Mouse (Mus musculus): Measurements from ENCODE around the gene Dbn1. TPM values are rescaled to one million over a fixed set of nuclear protein-coding genes. Genes with fewer than 3 reads are reported as not detected.

Gene Dbn1
- polyA plus RNA-seq, 1 experiment from 2014 or later = 419 TPM

DNA sequence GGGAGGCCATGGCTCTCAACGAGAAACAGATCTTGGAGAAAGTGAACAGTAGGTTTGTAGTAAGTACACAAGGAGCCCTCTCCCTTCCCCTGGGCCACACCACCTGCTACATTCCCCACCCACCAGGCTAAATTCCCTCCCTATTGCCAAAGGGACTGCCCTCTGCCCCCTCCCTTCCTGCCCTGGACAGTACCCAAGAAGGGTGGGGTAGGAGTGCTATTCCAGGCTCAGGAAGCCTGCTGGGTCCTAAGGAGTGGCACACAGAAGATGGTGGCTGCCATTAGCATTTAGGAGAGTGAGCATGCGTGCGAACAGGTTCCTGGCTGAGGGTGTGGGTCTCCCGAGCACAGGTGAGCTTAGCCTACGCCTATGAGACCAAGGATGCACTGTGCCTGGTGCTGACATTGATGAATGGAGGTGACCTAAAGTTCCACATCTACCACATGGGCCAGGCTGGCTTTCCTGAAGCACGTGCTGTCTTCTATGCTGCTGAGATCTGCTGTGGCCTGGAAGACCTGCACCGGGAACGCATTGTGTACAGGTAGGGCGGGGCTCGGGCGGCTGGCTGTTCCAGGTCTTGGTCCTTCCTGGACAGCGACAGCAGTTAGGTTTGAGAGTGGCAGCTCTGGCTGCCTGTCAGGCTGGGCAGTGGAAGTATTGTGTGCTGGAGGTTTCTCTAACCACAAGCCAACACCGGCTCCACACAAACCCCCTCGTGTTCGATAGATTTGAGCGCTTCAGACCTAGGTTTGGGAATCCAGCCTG is 35.9 kb downstream of the Dbn1 start:
- 95% methylated on average over 16 of the region's 16 CpGs for WGBS
- Histone ChIP-seq H3K27ac (replicated peaks) (no peak overlapping the region), H3K36me3 (replicated peaks) (peaks cover 91% of the 10 kb centered on the region), H3K9me3 (no peaks in the 10 kb centered on the region), H3K4me1 (peaks cover 15% of the 10 kb centered on the region), H3K4me3 (no peak overlapping the region), H3K27me3 (replicated peaks; ENCODE audit: low read depth, poor library complexity, severe bottlenecking) (no peaks in the 10 kb centered on the region)
- DNase-seq (ENCODE audit: low spot score) = no peak

DNA sequence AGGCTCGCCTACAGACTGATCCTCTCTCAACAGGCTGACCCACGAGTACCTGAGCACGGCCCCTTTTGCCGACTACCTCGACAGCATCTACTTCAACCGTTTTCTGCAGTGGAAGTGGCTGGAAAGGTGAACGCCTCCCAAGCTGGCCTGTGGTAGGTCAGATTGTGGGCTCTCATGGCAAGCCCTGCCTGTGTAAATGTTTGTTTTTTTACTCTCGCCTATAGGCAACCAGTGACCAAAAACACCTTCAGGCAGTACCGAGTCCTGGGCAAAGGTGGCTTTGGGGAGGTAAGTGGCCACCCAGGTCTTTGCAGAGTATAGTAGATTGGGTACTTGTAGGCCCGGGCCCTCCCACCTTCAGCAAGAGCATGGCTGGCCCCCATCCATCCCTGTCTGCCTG is 36.6 kb downstream of the Dbn1 start:
- 93% methylated on average over 10 of the region's 10 CpGs for WGBS
- DNase-seq (ENCODE audit: low spot score) = no peak
- Histone ChIP-seq H3K27me3 (replicated peaks; ENCODE audit: low read depth, poor library complexity, severe bottlenecking) (no peaks in the 10 kb centered on the region), H3K36me3 (replicated peaks) (peaks cover 85% of the 10 kb centered on the region), H3K4me1 (peaks cover 22% of the 10 kb centered on the region), H3K27ac (replicated peaks) (no peak overlapping the region), H3K9me3 (no peaks in the 10 kb centered on the region), H3K4me3 (no peak overlapping the region)

DNA sequence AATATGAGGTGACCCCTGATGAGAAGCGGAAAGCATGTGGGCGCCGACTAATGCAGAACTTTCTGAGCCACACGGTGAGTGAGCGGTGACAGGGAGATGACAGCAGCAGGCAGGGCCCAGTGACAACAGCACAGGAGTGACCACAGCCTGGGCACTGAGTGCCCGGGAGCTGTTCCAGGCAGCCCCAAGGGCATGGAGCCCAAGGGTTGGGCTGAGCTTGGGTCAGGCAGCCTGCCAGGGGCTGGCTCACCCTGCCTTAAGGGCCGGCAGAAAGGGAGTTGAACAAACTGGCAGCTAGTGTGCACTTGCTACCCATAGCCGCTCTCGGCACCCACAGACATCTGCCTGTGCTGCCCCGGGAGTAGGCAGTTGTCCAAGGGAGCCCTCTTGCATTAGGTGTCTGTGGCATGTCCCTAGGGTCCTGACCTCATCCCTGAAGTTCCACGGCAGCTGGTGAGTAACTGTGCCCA is 37.4 kb downstream of the Dbn1 start:
- WGBS = 92% methylated on average over 11 of the region's 11 CpGs
- Histone ChIP-seq H3K9me3 (no peaks in the 10 kb centered on the region), H3K27ac (replicated peaks) (no peak overlapping the region), H3K4me1 (peaks cover 28% of the 10 kb centered on the region), H3K4me3 (no peak overlapping the region), H3K36me3 (replicated peaks) (peaks cover 77% of the 10 kb centered on the region), H3K27me3 (replicated peaks; ENCODE audit: low read depth, poor library complexity, severe bottlenecking) (no peaks in the 10 kb centered on the region)
- DNase-seq (ENCODE audit: low spot score) = no peak

DNA sequence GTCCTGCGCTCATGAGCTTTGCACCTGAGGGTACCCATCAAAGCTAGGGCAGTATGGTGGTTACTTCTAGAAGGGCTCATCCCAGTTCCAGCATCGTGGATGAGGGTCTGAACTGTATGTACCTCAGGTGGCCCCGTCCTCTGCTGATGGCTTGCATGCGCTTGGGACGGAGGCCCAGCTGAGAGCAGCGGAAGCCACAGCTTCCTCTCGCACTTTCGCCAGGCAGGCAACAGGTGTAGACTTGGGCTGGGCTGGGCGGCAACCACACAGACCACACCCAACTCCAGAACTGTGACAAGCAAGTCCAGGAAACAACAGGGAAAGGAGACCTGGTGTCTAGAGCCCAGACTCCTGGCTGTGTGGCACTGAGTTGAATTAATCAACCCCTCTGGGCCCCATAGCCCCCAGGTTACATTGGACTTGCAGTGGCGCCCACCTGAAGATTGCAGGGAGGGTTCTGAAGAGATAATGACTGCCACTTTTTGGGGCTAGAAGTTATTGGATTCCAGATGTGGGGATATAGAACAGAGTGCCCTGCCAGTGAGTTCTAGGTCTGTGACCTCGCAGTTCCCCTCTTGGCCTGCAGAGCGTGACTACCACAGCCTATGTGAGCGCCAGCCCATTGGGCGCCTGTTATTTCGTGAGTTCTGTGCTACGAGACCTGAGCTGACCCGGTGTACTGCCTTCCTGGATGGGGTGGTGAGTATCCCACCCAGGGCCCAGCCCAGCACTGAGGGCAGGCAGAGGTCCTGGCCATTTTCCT is 38.1 kb downstream of the Dbn1 start:
- DNase-seq (ENCODE audit: low spot score) = no peak

DNA sequence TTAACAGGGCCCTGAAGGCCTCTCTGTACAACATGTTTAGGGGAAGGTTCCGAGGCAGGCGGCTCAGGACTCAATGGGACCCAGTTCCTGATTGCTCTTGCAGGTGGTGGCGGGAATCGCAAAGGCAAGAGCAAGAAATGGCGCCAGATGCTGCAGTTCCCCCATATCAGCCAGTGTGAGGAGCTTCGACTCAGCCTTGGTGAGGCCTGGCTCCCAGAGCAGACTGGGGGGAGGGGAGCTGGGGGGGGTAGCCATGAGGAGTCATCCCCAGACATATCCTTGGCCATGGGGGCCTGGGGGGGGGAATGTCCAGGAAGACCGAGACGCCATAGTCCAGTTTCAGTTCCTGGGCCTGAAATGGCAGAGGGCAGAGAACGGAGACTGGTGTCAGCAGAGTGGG is 38.7 kb downstream of the Dbn1 start:
- Histone ChIP-seq H3K27ac (replicated peaks) (no peak overlapping the region), H3K9me3 (no peaks in the 10 kb centered on the region), H3K27me3 (replicated peaks; ENCODE audit: low read depth, poor library complexity, severe bottlenecking) (no peaks in the 10 kb centered on the region), H3K36me3 (replicated peaks) (peaks cover 64% of the 10 kb centered on the region), H3K4me3 (no peak overlapping the region), H3K4me1 (peaks cover 29% of the 10 kb centered on the region)
- WGBS = 95% methylated on average over 9 of the region's 9 CpGs
- no peak for DNase-seq (ENCODE audit: low spot score)

More for the DNA sequence above, 38.1 kb downstream of the Dbn1 start:
- peaks cover 70% of the 10 kb centered on the region for H3K36me3 ChIP-seq (replicated peaks)
- no peak overlapping the region for H3K4me3 ChIP-seq
- H3K4me1 ChIP-seq = peaks cover 28% of the 10 kb centered on the region
- H3K27me3 ChIP-seq (replicated peaks; ENCODE audit: low read depth, poor library complexity, severe bottlenecking) = no peaks in the 10 kb centered on the region
- no peak overlapping the region for H3K27ac ChIP-seq (replicated peaks)
- WGBS = 93% methylated on average over 17 of the region's 17 CpGs
- no peaks in the 10 kb centered on the region for H3K9me3 ChIP-seq

DNA sequence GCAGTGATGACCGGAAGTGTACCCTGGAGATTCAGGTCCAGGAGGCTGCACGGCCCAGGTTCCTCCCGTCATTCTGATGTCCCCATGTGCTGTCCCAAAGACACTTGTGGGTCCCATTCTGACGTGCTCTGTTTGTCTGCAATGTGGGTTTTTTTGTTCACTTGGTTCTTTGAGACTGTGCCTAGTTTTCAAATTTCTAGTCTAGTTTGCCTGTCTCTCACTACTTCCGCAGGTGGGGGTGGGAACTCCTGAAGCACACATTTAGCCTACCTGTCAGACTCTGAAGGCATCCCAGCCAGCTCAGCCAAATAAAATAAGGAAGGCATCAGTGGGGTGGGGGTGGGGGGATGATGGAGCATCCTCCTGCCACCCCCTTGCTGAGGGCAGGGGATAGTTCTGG is 39.8 kb downstream of the Dbn1 start:
- no peak for DNase-seq (ENCODE audit: low spot score)
- peaks cover 53% of the 10 kb centered on the region for H3K36me3 ChIP-seq (replicated peaks)

DNA sequence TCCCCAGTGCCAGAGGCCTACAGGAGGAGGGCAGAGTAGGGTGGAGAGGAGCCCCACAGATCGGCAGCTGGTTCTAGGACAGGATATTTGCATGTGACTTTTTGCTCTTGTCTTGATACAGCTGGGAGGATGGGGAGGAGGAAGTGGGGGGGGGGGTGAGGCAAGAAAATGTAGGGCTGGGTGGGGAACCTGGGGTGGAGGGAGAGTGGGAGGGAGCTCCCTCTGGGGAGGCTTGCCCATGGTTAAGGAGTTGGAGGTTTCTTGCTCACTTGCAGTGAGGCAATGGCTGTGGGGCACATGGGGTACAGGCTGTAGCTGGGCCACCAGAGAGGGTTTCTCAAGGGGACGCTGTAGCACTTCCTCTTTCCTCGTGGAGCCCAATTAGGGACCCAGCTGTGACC is 40.4 kb downstream of the Dbn1 start:
- no peaks in the 10 kb centered on the region for H3K9me3 ChIP-seq
- DNase-seq (ENCODE audit: low spot score) = no peak
- peaks cover 47% of the 10 kb centered on the region for H3K36me3 ChIP-seq (replicated peaks)
- H3K4me1 ChIP-seq = peaks cover 38% of the 10 kb centered on the region
- peak overlapping the region; percentile 35; the same call in 1 of the 2 replicates for H3K27ac ChIP-seq (replicated peaks)
- peak overlapping the region; percentile 87; the same call in 1 of the 2 replicates for H3K4me3 ChIP-seq
- no peaks in the 10 kb centered on the region for H3K27me3 ChIP-seq (replicated peaks; ENCODE audit: low read depth, poor library complexity, severe bottlenecking)
- WGBS = 56% methylated on average over 3 of the region's 3 CpGs

More for the DNA sequence above, 39.8 kb downstream of the Dbn1 start:
- Histone ChIP-seq H3K27me3 (replicated peaks; ENCODE audit: low read depth, poor library complexity, severe bottlenecking) (no peaks in the 10 kb centered on the region), H3K4me3 (peak overlapping the region; percentile 87; the same call in 1 of the 2 replicates), H3K27ac (replicated peaks) (no peak overlapping the region), H3K4me1 (peaks cover 37% of the 10 kb centered on the region), H3K9me3 (no peaks in the 10 kb centered on the region)
- WGBS = 91% methylated on average over 5 of the region's 5 CpGs

DNA sequence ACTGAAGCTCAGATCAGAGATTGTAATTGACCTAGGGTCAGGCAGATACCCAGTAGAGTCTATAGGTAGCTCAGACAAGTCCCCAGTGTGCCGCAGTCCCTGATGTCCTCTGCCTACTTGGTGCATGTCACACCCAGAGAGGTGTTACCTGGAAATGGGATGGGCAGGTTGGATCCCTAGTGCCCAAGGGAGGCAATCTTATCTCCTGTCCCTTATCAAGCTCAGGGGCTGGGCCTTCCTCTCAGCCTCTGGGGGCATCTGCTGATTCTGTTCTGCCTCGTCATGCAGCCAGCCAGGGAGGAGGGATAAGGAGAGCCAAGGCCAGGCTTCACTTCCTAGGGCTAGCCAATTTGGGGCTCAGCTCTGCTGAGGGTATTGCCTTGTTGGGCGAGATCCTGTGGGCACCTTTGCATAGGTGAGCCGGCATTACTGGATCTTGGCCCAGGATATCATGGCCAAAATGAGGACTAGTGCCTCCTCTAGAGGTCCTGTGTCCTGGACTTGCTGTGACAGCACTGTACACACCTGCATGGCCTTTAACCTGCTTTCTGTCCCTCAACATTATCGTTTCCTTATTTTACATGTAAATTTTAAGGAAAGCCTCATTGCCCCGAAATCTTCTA is 41.3 kb downstream of the Dbn1 start:
- no peaks in the 10 kb centered on the region for H3K9me3 ChIP-seq
- 78% methylated on average over 6 of the region's 6 CpGs for WGBS
- peak overlapping the region; percentile 87 for H3K4me3 ChIP-seq
- peaks cover 40% of the 10 kb centered on the region for H3K4me1 ChIP-seq
- H3K27ac ChIP-seq (replicated peaks) = peak overlapping the region; percentile 97
- H3K27me3 ChIP-seq (replicated peaks; ENCODE audit: low read depth, poor library complexity, severe bottlenecking) = no peaks in the 10 kb centered on the region
- DNase-seq (ENCODE audit: low spot score) = no peak
- H3K36me3 ChIP-seq (replicated peaks) = peaks cover 38% of the 10 kb centered on the region

DNA sequence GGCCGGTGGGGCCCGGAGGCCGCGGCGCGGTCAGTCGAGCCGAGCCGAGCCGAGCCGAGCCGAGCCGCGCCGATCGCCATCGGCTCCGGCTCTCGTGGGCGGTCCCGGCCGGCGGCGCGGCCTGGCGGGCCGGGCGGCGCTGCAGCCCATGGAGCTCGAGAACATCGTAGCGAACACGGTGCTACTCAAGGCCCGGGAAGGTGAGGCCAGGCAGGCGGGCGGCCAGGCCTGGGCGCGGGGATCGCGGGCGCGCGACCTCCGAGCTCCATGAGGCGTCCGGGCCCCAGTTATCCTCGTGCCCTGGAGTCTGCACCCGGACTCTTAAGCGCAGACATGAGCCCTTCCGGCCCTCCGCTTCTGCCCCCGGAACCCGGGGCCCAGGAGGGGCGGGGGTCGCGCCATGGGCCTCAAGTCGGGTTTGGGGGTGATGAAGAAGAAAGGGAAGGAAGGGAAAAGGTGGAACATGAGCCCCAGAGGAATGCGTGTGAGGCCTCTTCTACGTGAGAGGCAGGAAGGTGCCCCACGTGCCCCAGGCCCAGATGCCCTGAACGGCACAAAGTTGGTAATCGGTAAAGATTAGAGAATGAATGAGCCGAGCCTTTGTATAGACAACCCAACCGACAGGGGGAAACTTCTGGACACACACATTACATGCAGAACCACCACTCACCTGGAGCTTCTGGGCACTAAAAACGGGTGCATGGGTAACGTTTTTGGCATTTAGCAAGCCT is 42.4 kb downstream of the Dbn1 start:
- no peaks in the 10 kb centered on the region for H3K9me3 ChIP-seq
- H3K4me3 ChIP-seq = peak overlapping the region; percentile 87
- DNase-seq (ENCODE audit: low spot score) = peak; percentile 72
- H3K4me1 ChIP-seq = peaks cover 40% of the 10 kb centered on the region
- H3K27me3 ChIP-seq (replicated peaks; ENCODE audit: low read depth, poor library complexity, severe bottlenecking) = no peaks in the 10 kb centered on the region
- peak overlapping the region; percentile 97 for H3K27ac ChIP-seq (replicated peaks)
- under 1% methylated on average over 66 of the region's 66 CpGs for WGBS
- peaks cover 27% of the 10 kb centered on the region for H3K36me3 ChIP-seq (replicated peaks)

DNA sequence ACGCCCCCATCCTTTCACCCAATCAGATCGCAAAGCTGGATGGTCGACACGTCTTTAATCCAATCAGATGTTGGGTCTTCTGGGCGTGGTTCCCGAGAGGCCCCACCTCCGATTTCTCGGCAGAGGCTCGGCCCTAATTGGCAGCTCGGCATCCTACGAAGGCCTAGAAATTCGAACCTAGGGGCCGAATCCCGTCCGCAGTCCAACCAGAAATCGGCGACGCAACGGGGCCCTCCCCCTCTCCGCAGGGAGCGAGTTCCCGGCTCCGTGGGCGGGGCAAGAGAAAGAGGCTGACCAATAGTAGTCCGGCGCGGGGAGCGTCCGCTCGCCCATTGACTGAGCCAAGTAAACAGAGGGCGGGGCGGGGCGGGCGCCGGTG is 43.0 kb downstream of the Dbn1 start, which contains the start of gene Grk6:
Gene Grk6 (plus strand): TSS at position 136 of the 379 bp plus-strand sequence.
- under 1% methylated on average over 35 of the region's 35 CpGs for WGBS
- H3K4me1 ChIP-seq = peaks cover 40% of the 10 kb centered on the region
- H3K27ac ChIP-seq (replicated peaks) = peak within 1 kb of the TSS; percentile 97
- peaks cover 21% of the 10 kb centered on the region for H3K36me3 ChIP-seq (replicated peaks)
- DNase-seq (ENCODE audit: low spot score) = peak; percentile 100
- H3K27me3 ChIP-seq (replicated peaks; ENCODE audit: low read depth, poor library complexity, severe bottlenecking) = no peaks in the 10 kb centered on the region
- H3K9me3 ChIP-seq = no peaks in the 10 kb centered on the region
- H3K4me3 ChIP-seq = peak within 1 kb of the TSS; percentile 87

DNA sequence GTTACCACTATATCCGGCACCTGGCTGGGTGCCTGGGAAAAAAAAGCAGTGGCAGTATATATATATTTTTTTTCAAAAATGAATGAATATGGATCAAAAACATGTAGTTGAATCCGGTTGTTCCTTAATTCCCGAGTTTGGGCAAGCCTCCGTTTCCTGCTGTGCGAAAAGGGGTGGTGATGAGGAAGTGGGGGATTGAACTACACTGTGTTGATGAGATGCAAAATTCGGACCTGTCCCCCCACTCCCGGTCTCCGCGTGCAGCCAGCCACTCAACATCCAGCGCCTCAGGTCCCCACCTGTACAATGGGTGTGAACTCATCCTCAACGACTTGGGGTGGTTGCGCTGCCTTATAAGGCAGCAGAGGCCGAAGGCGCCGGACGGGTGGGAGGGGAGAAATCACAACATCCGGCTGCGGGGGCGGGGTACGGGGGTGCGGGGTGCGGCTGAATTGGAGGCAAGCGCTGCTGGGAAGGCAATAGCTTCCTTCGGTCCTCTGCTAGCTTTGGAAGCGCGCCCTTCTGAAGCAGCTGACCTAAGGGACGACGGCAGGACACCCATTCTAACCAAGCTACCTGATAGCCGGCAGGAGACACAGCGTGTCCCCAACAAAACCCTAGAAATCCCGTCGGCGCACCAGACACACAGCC is 43.5 kb downstream of the Dbn1 start:
- peak overlapping the region; percentile 97 for H3K27ac ChIP-seq (replicated peaks)
- H3K36me3 ChIP-seq (replicated peaks) = peaks cover 16% of the 10 kb centered on the region
- no peaks in the 10 kb centered on the region for H3K27me3 ChIP-seq (replicated peaks; ENCODE audit: low read depth, poor library complexity, severe bottlenecking)
- 1% methylated on average over 33 of the region's 33 CpGs for WGBS
- H3K9me3 ChIP-seq = no peaks in the 10 kb centered on the region
- peak overlapping the region; percentile 87 for H3K4me3 ChIP-seq
- peaks cover 40% of the 10 kb centered on the region for H3K4me1 ChIP-seq
- no peak for DNase-seq (ENCODE audit: low spot score)
